Mouse (Mus musculus) thymus, postnatal 0 days (tissue): Measurements from ENCODE around the gene Dgcr8. TPM values are rescaled to one million over a fixed set of nuclear protein-coding genes. Genes with fewer than 3 reads are reported as not detected.
A peak's percentile ranks its signal among the peaks of the same experiment; 100 is the strongest.

Experiments used
- DNase-seq: peaks from one replicate; pipeline ENCODE4 v3.0.0-alpha.2; 2015; ENCODE audit warnings: low spot score
- microRNA counts: library from miRNA; unstranded; fragments of <30 nt; microRNA quantifications from one replicate; lab custom pipeline; 2015
- microRNA-seq: library from miRNA; unstranded; fragments of <30 nt; microRNA quantifications from one replicate; pipeline ENCODE4, GENCODE M21; 2016; ENCODE audit warnings: borderline number of aligned reads
- polyA plus RNA-seq: library from polyadenylated mRNA; unstranded; fragments of >200 nt; fragmentation: Nextera tagmentation; extraction: Ambion mirVana; gene quantifications from 2 replicates; pipeline ENCODE4 v1.2.1, GENCODE M21; 2015

Gene Dgcr8
- polyA plus RNA-seq, 1 experiment from 2014 or later: 27.8 TPM

DNA sequence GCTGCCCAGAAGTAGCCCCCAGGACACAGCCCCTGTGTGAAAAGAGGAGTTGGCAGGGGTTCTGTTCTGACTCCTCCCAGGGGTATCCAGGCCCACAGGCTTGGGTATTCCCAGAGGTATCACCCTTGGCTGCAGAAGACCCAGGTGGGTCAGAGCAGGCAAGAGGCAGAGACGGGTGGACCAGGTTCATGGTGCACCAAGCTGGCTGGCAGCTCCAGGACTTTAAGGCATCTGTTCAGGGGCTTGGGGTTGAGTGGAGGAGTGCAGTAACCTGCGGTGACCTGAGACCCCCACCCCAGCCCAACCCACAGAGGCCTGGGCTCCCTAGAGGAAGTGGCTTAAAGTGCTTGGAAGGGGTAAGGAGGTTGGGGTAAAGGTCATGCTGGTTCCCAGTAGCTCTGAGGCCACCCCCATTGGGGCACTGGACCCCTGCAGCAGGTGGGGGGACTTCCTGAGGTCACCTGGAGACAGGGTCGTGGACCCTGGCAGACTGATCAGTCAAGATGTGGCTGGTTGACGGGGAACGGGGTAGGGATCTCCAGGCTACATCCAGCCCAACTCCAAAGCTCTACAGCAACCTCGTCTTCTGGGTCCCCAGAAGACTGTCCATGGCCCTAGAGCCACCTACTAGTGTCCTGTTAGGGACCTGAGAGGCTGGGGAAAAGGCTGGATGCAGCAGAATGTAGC is 68.0 kb downstream of the Dgcr8 start:
- DNase-seq: no peak

DNA sequence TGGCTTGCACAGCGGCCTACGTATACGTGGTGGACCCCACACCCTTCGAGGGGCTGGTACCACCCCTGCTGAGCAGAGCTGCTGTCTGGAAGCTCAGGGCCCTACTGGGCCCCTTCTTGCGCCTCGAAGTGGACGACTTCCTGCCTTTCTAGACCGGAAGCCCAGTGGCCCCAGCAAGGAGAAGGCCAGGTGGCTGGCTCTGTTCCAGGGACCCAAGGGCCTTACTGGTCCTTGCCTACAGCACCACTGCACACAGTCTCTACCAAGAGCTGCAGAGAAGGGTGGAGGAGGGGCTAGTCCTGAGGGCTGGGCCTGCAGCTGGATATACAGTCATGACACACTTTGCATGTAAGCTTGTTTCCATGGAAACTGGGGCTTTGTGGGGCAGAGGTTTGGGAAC is 69.0 kb downstream of the Dgcr8 start:
- peak; percentile 89 for DNase-seq

DNA sequence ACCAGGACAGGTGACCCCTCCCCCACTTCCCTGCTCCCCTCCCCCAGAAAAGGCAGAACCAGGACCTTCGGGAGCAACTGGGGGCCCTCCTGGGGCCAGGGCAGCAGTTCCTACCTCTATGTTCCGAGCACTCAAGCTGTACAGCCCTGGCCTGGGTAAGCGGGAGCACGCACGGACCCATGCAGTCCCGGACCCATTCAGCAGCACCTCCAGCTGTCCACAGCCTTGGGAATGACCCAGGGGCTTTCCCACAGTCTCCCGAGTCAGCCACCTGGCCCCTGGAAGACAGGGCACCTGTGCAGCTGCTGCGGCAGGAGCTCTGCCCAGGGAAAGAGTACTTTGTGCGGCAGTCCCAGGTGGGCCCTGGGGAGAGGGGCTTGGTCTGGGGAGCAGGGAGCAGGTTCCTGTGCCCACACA is 70.5 kb downstream of the Dgcr8 start:
- no peak for DNase-seq

DNA sequence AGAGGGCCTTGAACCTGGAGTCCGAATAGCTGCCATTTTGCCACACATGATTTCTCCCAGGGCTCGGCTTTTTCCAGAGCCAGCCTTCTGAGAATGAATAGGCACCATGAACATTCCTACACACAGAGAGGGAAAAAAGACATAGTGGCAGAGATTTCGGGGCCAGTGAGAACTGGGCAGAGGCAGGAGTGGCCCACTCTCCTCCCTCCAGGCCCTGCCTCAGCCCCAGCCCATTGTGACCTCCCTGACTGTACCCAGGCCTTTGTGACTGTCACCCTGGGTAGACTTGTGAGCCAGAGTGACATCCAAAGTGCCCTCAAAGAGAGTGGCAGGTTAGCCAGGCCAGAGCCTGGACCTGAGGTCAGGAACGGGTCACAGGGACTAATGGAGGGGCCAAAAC is 71.5 kb downstream of the Dgcr8 start, which contains the start of gene Ccdc188:
TSS of gene Ccdc188 (plus strand) at position 301 of the 400 bp plus-strand sequence.
- DNase-seq: no peak

DNA sequence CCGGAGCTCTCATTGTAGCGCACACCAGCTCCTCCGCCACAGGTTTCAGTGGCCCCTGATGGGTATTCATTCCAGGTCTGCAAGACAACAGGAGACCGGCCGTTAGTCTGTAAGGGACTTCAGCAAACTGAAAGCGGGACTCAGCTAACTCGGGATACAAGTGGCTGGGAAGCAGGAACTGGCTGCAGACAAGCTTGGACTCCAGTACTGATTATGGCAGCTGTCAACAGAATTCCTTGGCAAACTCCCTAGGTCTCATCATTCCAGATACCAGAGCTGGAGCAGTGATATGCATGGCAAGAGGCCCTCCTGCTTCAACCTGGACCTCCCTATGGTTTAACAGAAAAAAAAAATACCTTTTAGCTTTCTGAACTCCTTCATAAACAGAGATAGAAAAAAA is 74.2 kb downstream of the Dgcr8 start:
- DNase-seq: no peak

DNA sequence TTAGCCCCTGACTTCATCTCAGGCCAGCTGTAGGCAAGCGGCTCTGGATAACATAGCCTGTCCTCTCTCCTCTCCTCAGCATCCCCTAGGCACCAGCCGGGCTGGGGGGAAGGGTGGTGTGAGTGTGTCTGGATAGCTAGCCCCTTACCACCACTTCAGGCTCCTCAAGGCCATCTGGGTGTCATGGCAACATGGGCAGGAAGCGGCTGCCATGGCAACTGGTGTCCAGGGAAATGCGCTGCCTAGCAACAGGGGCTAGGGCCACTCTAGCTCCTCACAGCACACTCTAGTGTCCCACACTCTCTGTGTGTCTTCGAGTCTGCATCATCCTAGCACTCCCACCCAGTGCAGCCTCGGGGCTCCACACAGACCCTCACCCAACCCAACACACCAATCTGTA is 75.4 kb downstream of the Dgcr8 start:
- no peak for DNase-seq

DNA sequence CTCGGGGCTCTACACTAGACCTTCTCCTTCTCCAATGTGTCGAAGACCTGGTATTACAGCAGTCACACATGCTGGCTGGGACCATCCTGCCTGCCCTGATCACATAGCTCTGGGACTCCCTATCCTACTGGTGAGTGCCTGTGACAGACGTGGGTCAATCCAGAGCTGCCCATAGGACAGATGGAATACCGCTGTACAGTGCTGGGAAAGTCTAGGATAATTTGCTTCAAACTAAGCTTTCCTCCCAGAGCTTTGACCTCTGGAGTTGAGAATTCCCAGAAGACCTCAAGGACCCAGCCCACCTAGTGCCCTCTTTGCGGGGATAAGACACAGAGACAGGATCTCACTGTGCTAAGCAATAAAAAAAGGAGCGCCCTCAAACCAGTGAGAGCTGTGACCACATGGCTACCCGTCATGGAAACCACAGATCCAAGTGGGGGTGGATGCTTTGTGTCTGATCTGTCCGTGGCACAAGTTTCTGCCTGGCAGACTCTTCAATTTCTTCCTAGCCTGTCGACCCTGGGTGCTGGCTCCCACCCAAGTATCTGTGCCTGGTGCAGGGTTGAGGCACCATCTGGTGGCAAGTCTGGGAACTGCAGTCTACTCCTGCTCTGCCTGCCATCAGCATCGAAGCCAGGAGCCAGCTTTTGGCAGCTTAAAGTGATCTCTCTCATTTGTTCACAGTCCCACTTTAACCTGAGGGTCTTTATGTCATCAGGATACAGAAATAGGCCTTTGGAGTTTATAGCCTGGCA is 77.5 kb downstream of the Dgcr8 start:
- DNase-seq: peak; percentile 86

DNA sequence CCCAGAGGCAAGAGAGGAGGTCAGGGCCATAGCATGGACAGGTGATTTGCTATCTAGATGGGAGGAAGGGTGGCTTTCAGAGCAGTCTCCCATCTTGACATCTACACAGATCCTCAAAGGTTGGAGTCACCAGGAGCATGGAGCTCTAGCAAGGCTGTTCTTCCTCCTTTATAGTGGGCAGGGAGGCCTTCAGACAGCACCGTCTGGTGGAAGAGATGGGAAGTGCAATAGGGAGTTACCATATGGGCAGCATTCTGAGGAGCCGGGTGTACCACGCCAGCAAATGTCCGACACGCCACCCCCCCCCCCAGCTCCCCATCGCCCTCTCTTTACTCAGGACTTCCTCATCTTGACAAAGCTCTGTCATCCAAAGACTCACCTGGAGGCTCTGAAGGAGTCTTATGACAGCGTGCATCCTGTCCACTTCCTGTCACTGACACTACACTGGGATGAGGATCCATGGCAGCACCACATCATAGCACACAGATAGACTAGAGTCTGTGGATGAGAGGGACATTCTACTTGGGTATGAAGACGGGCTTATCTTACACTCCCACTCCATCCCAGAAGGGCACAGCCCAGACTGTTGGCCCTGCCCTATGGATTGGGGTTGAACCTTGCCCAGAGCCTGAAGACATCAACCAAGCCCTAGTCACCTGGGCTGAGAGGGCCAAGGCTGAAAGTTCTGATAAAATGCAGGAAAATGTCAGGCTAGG is 78.2 kb downstream of the Dgcr8 start:
- DNase-seq: peak; percentile 53

MicroRNAs encoded within 50 kb of the gene (microRNA counts, 519-probe panel; counts per million panel counts)
- 473 counts per million, percentile 71 among the panel's probes with 10 or more counts for microRNA mmu-miR-1306 (lab: Ali Mortazavi, UCI)
- microRNA mmu-miR-185 (lab: Ali Mortazavi, UCI): 5,355 counts per million, percentile 86 among the panel's probes with 10 or more counts

Small RNA genes within 50 kb of the gene (microRNA-seq; reads per million reads assigned to microRNA genes)
- not detected for gene Gm24572
- gene Mir1306: 295 reads per million, percentile 59 among the genes with 10 or more reads in this experiment
- 1,035 reads per million, percentile 72 among the genes with 10 or more reads in this experiment for gene Mir185

Other genes with a start within 250 kb of the Dgcr8 start
- gene Dgcr6, start 236.4 kb downstream of the Dgcr8 start, polyA plus RNA-seq: 125 and 128 TPM in 2 replicates
- 29.2 and 29.5 TPM in 2 replicates for gene Prodh, start 199.0 kb downstream of the Dgcr8 start, polyA plus RNA-seq
- gene Rtn4r, start 161.6 kb downstream of the Dgcr8 start, polyA plus RNA-seq: 0.31 and 0.68 TPM in 2 replicates
- gene Ccdc188, start 71.4 kb downstream of the Dgcr8 start, polyA plus RNA-seq: 0.13 TPM in 1 of 2 replicates, not detected in the other
- 25.2 and 27.1 TPM in 2 replicates for gene Zdhhc8, start 54.1 kb downstream of the Dgcr8 start, polyA plus RNA-seq
- gene Trmt2a, start 40.6 kb downstream of the Dgcr8 start, polyA plus RNA-seq: 86.9 and 88.5 TPM in 2 replicates
- 582 and 637 TPM in 2 replicates for gene Ranbp1, start 40.5 kb downstream of the Dgcr8 start, polyA plus RNA-seq
- gene Gm49776, start 30.9 kb downstream of the Dgcr8 start, polyA plus RNA-seq: 2.4 and 6.3 TPM in 2 replicates
- 37.1 and 41.2 TPM in 2 replicates for gene Tango2, start 58.9 kb upstream of the Dgcr8 start, polyA plus RNA-seq
- gene Arvcf, start 58.9 kb upstream of the Dgcr8 start, polyA plus RNA-seq: 31.2 and 40.0 TPM in 2 replicates
- 11.3 and 12.3 TPM in 2 replicates for gene Txnrd2, start 137.1 kb upstream of the Dgcr8 start, polyA plus RNA-seq
- gene Comt, start 137.6 kb upstream of the Dgcr8 start, polyA plus RNA-seq: 73.8 and 83.6 TPM in 2 replicates
- 34.2 and 35.2 TPM in 2 replicates for gene Gnb1l, start 209.5 kb upstream of the Dgcr8 start, polyA plus RNA-seq
- gene Rtl10, start 209.7 kb upstream of the Dgcr8 start, polyA plus RNA-seq: 4.6 and 5.6 TPM in 2 replicates